Mouse (Mus musculus): ENCODE measurements around the gene Rfx4. TPM values are rescaled to one million over a fixed set of nuclear protein-coding genes. Genes with fewer than 3 reads are reported as not detected.
A peak's percentile ranks its signal among the peaks of the same experiment; 100 is the strongest.

The Rfx4 gene
- polyA plus RNA-seq, 1 experiment: 0.30 TPM

GRCm38 (mm10) chr10:84910194-84910593 lies 154.3 kb downstream of the Rfx4 start:
- Histone ChIP-seq H3K4me3 (ENCODE audit: low read depth, low read length) (no peak overlapping the region), H3K9me3 (replicated peaks; ENCODE audit: control insufficient read depth, insufficient read depth, low read length, poor library complexity, severe bottlenecking) (no peaks in the 10 kb centered on the region), H3K27me3 (ENCODE audit: control insufficient read depth, insufficient read depth, low read length, poor library complexity, severe bottlenecking) (no peaks in the 10 kb centered on the region), H3K27ac (ENCODE audit: insufficient read depth, low read length) (peak overlapping the region; percentile 82), H3K4me1 (ENCODE audit: control insufficient read depth, insufficient read depth, low read length) (peaks cover 5% of the 10 kb centered on the region), H3K36me3 (ENCODE audit: control insufficient read depth, insufficient read depth, low read length, poor library complexity, severe bottlenecking) (no peaks in the 10 kb centered on the region), H3K9ac (ENCODE audit: low read depth, poor library complexity, severe bottlenecking) (peak overlapping the region; percentile 34; the same call in 1 of the 2 replicates)
- TF ChIP-seq CTCF (IDR thresholded peaks at IDR 0.05; ENCODE audit: low read depth, low read length) (no peak), EP300 (IDR thresholded peaks at IDR 0.05; ENCODE audit: insufficient read depth, low read depth, low read length) (peak; percentile 91)

- Histone ChIP-seq H3K27me3 (ENCODE audit: control insufficient read depth, insufficient read depth, low read length, poor library complexity, severe bottlenecking) (no peaks in the 10 kb centered on the region), H3K9ac (ENCODE audit: low read depth, poor library complexity, severe bottlenecking) (no peak overlapping the region)
- TF ChIP-seq EP300 (IDR thresholded peaks at IDR 0.05; ENCODE audit: insufficient read depth, low read depth, low read length) (peak; percentile 60; the same call in 1 of the 2 replicates), CTCF (IDR thresholded peaks at IDR 0.05; ENCODE audit: low read depth, low read length) (no peak)
Observed at GRCm38 (mm10) chr10:84910758-84911384, 155.0 kb downstream of the Rfx4 start.

GRCm38 (mm10) chr10:84913148-84913547 lies 157.3 kb downstream of the Rfx4 start:
- no peak for TF ChIP-seq EP300 (IDR thresholded peaks at IDR 0.05; ENCODE audit: insufficient read depth, low read depth, low read length)
- no peak for TF ChIP-seq CTCF (IDR thresholded peaks at IDR 0.05; ENCODE audit: low read depth, low read length)
- no peak for TF ChIP-seq POLR2A (IDR thresholded peaks at IDR 0.05; ENCODE audit: insufficient read depth, low read length)
- H3K4me3 ChIP-seq (ENCODE audit: low read depth, low read length): no peak overlapping the region
- no peak overlapping the region for H3K9ac ChIP-seq (ENCODE audit: low read depth, poor library complexity, severe bottlenecking)
- H3K36me3 ChIP-seq (ENCODE audit: control insufficient read depth, insufficient read depth, low read length, poor library complexity, severe bottlenecking): no peaks in the 10 kb centered on the region
- no peaks in the 10 kb centered on the region for H3K9me3 ChIP-seq (replicated peaks; ENCODE audit: control insufficient read depth, insufficient read depth, low read length, poor library complexity, severe bottlenecking)
- H3K27ac ChIP-seq (ENCODE audit: insufficient read depth, low read length): no peak overlapping the region
- no peaks in the 10 kb centered on the region for H3K27me3 ChIP-seq (ENCODE audit: control insufficient read depth, insufficient read depth, low read length, poor library complexity, severe bottlenecking)
- H3K4me1 ChIP-seq (ENCODE audit: control insufficient read depth, insufficient read depth, low read length): peaks cover 5% of the 10 kb centered on the region

More at GRCm38 (mm10) chr10:84910758-84911384, 155.0 kb downstream of the Rfx4 start:
- Histone ChIP-seq H3K4me1 (ENCODE audit: control insufficient read depth, insufficient read depth, low read length) (peaks cover 5% of the 10 kb centered on the region), H3K27ac (ENCODE audit: insufficient read depth, low read length) (peak overlapping the region; percentile 82), H3K36me3 (ENCODE audit: control insufficient read depth, insufficient read depth, low read length, poor library complexity, severe bottlenecking) (no peaks in the 10 kb centered on the region), H3K9me3 (replicated peaks; ENCODE audit: control insufficient read depth, insufficient read depth, low read length, poor library complexity, severe bottlenecking) (no peaks in the 10 kb centered on the region), H3K4me3 (ENCODE audit: low read depth, low read length) (no peak overlapping the region)

GRCm38 (mm10) chr10:84915476-84915875 lies 159.6 kb downstream of the Rfx4 start:
- Histone ChIP-seq H3K27me3 (ENCODE audit: control insufficient read depth, insufficient read depth, low read length, poor library complexity, severe bottlenecking) (no peaks in the 10 kb centered on the region), H3K4me1 (ENCODE audit: control insufficient read depth, insufficient read depth, low read length) (peaks cover 3% of the 10 kb centered on the region), H3K9me3 (replicated peaks; ENCODE audit: control insufficient read depth, insufficient read depth, low read length, poor library complexity, severe bottlenecking) (no peaks in the 10 kb centered on the region), H3K4me3 (ENCODE audit: low read depth, low read length) (no peak overlapping the region), H3K36me3 (ENCODE audit: control insufficient read depth, insufficient read depth, low read length, poor library complexity, severe bottlenecking) (no peaks in the 10 kb centered on the region), H3K9ac (ENCODE audit: low read depth, poor library complexity, severe bottlenecking) (no peak overlapping the region), H3K27ac (ENCODE audit: insufficient read depth, low read length) (no peak overlapping the region)
- no peak for TF ChIP-seq CTCF (IDR thresholded peaks at IDR 0.05; ENCODE audit: low read depth, low read length)
- no peak for TF ChIP-seq POLR2A (IDR thresholded peaks at IDR 0.05; ENCODE audit: insufficient read depth, low read length)
- no peak for TF ChIP-seq EP300 (IDR thresholded peaks at IDR 0.05; ENCODE audit: insufficient read depth, low read depth, low read length)

- Histone ChIP-seq H3K4me1 (ENCODE audit: control insufficient read depth, insufficient read depth, low read length) (peaks cover 2% of the 10 kb centered on the region), H3K9ac (ENCODE audit: low read depth, poor library complexity, severe bottlenecking) (peak within 1 kb of the TSS; percentile 59)
Observed at GRCm38 (mm10) chr10:84916810-84917730, 161.2 kb downstream of the Rfx4 start, which contains the start of gene Ric8b. Ric8b (plus strand) TSS chr10:84917616.

GRCm38 (mm10) chr10:84917731-84918095 lies 161.9 kb downstream of the Rfx4 start:
- H3K4me3 ChIP-seq (ENCODE audit: low read depth, low read length): peak overlapping the region; percentile 76
- H3K9ac ChIP-seq (ENCODE audit: low read depth, poor library complexity, severe bottlenecking): peak overlapping the region; percentile 59
- H3K9me3 ChIP-seq (replicated peaks; ENCODE audit: control insufficient read depth, insufficient read depth, low read length, poor library complexity, severe bottlenecking): no peaks in the 10 kb centered on the region
- no peaks in the 10 kb centered on the region for H3K4me1 ChIP-seq (ENCODE audit: control insufficient read depth, insufficient read depth, low read length)
- no peaks in the 10 kb centered on the region for H3K36me3 ChIP-seq (ENCODE audit: control insufficient read depth, insufficient read depth, low read length, poor library complexity, severe bottlenecking)
- no peaks in the 10 kb centered on the region for H3K27me3 ChIP-seq (ENCODE audit: control insufficient read depth, insufficient read depth, low read length, poor library complexity, severe bottlenecking)
- TF ChIP-seq EP300 (IDR thresholded peaks at IDR 0.05; ENCODE audit: insufficient read depth, low read depth, low read length) (no peak), CTCF (IDR thresholded peaks at IDR 0.05; ENCODE audit: low read depth, low read length) (no peak), POLR2A (IDR thresholded peaks at IDR 0.05; ENCODE audit: insufficient read depth, low read length) (no peak)
- no peak overlapping the region for H3K27ac ChIP-seq (ENCODE audit: insufficient read depth, low read length)

More at GRCm38 (mm10) chr10:84916810-84917730, 161.2 kb downstream of the Rfx4 start, which contains the start of gene Ric8b:
- Histone ChIP-seq H3K4me3 (ENCODE audit: low read depth, low read length) (peak within 1 kb of the TSS; percentile 76), H3K27me3 (ENCODE audit: control insufficient read depth, insufficient read depth, low read length, poor library complexity, severe bottlenecking) (no peaks in the 10 kb centered on the region), H3K36me3 (ENCODE audit: control insufficient read depth, insufficient read depth, low read length, poor library complexity, severe bottlenecking) (no peaks in the 10 kb centered on the region), H3K9me3 (replicated peaks; ENCODE audit: control insufficient read depth, insufficient read depth, low read length, poor library complexity, severe bottlenecking) (no peaks in the 10 kb centered on the region), H3K27ac (ENCODE audit: insufficient read depth, low read length) (no peak within 1 kb of the TSS)
- no peak for TF ChIP-seq POLR2A (IDR thresholded peaks at IDR 0.05; ENCODE audit: insufficient read depth, low read length)
- TF ChIP-seq EP300 (IDR thresholded peaks at IDR 0.05; ENCODE audit: insufficient read depth, low read depth, low read length): no peak
- no peak for TF ChIP-seq CTCF (IDR thresholded peaks at IDR 0.05; ENCODE audit: low read depth, low read length)
